Mouse (Mus musculus): Measurements from ENCODE around the gene Tjap1.
A peak's percentile ranks its signal among the peaks of the same experiment; 100 is the strongest.

Gene Tjap1

GRCm38 (mm10) chr17:46252571-46253451 is 30.0 kb downstream of the Tjap1 start:
- DNase-seq (ENCODE audit: low read depth): peak; percentile 79

- DNase-seq (ENCODE audit: low read depth): peak; percentile 19
These were observed 31.7 kb downstream of the Tjap1 start for GRCm38 (mm10) chr17:46251174-46251573.

GRCm38 (mm10) chr17:46248189-46248522 is 34.7 kb downstream of the Tjap1 start:
- no peak for DNase-seq (ENCODE audit: low read depth)

- DNase-seq (ENCODE audit: low read depth): peak; percentile 94
These were observed 35.2 kb downstream of the Tjap1 start, which contains the start of the genes Polr1c and Yipf3 for GRCm38 (mm10) chr17:46247512-46248188. Gene Polr1c, minus strand, starts transcription at chr17:46248054. Gene Yipf3, plus strand, starts transcription at chr17:46248080.

GRCm38 (mm10) chr17:46244579-46244978 is 38.2 kb downstream of the Tjap1 start:
- DNase-seq (ENCODE audit: low read depth): no peak

GRCm38 (mm10) chr17:46243624-46244023 is 39.2 kb downstream of the Tjap1 start:
- DNase-seq (ENCODE audit: low read depth): no peak

- DNase-seq (ENCODE audit: low read depth): no peak
These were observed 39.8 kb downstream of the Tjap1 start for GRCm38 (mm10) chr17:46242993-46243392.

- DNase-seq (ENCODE audit: low read depth): no peak
These were observed 40.6 kb downstream of the Tjap1 start for GRCm38 (mm10) chr17:46242274-46242673.

- no peak for DNase-seq (ENCODE audit: low read depth)
These were observed 41.4 kb downstream of the Tjap1 start for GRCm38 (mm10) chr17:46241471-46241870.

GRCm38 (mm10) chr17:46239516-46240114 is 43.2 kb downstream of the Tjap1 start:
- DNase-seq (ENCODE audit: low read depth): no peak

GRCm38 (mm10) chr17:46237480-46237879 is 45.3 kb downstream of the Tjap1 start:
- no peak for DNase-seq (ENCODE audit: low read depth)

GRCm38 (mm10) chr17:46237079-46237478 is 45.7 kb downstream of the Tjap1 start:
- no peak for DNase-seq (ENCODE audit: low read depth)

GRCm38 (mm10) chr17:46236067-46236466 is 46.8 kb downstream of the Tjap1 start:
- no peak for DNase-seq (ENCODE audit: low read depth)

- no peak for DNase-seq (ENCODE audit: low read depth)
These were observed 55.2 kb downstream of the Tjap1 start for GRCm38 (mm10) chr17:46227576-46227975.

GRCm38 (mm10) chr17:46221601-46222000 is 61.2 kb downstream of the Tjap1 start:
- DNase-seq (ENCODE audit: low read depth): no peak

- DNase-seq (ENCODE audit: low read depth): no peak
These were observed 72.3 kb downstream of the Tjap1 start for GRCm38 (mm10) chr17:46210550-46210949.
